Mouse (Mus musculus) frontal cortex, adult 2 months (tissue): Measurements from ENCODE around the gene Gm20388. TPM values are rescaled to one million over a fixed set of nuclear protein-coding genes. Genes with fewer than 3 reads are reported as not detected.

Experiments
- DNase-seq, 2 experiments: peaks; one replicate each; pipeline ENCODE4 v3.0.0; 2022; ENCODE audit warnings: low spot score in 1 of 2; ENCODE audit errors: extremely low spot score in 1 of 2
- polyA plus RNA-seq: library from polyadenylated mRNA; depleted of rRNA; stranded (reverse); fragments of >200 nt; gene quantifications from 2 replicates; pipeline ENCODE4 v1.2.3, GENCODE M21; 2012

Gm20388 gene
- polyA plus RNA-seq, 1 experiment: 22.2 TPM

DNA sequence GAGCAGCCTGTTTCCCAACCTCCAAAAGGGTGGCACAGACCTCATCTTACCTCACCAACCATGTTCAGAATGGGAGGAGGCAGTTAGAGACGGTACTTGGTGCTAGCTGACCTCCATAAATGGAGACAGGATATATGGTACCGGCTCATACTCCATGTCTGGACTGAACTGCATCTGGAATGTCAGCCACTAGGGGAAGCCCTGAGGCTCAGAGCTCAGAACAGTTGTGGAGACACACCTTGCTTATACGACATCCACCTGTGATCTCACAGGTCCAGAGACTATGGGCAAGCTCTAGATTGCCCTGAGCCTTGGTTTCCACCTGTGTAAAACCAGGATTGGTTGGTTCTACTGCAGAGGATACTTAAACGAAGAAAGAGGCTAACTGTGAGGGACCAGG, 2164.3 kb downstream of the Gm20388 start:
- DNase-seq: no peak

DNA sequence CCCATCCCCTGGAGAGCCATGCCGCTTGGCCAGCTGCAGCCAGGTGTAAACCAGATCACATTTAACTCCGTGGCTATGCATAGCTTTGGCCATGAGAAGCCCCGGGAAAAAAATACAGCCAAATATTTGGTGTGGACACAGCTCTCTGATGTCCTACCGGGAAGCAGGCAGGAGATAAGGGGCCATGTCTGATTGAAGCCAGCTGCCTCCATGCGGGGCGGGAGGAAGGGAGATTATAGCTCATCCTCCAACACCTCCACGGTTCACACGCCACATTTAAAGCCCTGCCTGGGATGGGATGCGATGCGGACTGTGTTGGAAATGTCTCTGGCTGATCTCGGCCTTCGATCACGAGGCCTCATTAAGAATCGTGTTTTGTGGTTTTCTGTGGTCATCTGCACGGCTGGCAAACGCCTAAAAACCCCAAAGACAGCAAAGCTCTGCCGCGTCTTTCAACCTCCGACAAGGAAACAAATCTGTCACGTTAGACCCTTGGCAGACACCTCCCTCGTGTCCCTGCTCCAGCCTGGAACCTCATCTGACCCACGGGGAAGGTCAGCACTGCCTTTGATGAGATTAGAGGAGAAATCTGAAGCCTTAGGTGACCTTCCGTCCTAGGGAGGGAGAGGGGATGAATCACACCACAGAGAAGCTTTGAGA, 2165.7 kb downstream of the Gm20388 start:
- DNase-seq: no peak

DNA sequence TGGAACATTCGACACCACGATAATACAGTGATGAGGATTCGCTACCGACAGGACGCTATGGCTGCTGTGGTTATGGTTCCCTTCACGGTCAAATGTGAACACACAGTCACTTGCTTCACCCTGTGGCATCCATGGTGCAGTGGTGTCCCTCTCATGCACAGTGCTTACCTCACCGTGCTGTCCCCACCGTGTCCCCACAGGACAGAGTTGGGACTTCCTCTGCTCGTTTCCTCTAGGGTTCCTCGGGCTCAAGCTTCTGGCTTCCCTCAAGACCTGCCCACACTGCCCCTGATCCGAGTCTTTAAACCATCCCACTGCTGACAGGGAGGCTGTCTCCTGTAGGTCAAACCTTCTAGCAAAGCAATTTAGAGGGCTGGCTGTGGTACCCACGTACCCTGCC, 2167.7 kb downstream of the Gm20388 start:
- DNase-seq: no peak

DNA sequence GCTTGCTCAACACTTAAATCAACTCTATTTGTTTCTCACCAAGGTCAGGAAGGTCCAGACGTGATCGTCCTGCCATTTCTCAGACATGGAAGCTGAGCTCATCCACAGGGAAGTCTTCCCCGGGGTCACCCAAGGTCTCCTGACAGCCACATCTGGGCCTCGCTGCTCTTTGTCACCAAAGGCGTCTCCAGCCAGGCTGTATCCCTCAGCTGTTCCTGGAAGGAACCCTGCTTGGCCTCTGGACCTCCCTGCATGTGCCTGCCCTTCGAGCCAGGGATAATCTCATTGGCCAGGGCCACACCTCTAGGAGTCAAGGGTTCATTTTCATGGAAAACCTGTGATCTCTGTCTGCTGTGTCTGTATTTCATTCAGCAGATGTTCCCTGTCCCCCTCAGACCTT, 2168.5 kb downstream of the Gm20388 start:
- no peak for DNase-seq

DNA sequence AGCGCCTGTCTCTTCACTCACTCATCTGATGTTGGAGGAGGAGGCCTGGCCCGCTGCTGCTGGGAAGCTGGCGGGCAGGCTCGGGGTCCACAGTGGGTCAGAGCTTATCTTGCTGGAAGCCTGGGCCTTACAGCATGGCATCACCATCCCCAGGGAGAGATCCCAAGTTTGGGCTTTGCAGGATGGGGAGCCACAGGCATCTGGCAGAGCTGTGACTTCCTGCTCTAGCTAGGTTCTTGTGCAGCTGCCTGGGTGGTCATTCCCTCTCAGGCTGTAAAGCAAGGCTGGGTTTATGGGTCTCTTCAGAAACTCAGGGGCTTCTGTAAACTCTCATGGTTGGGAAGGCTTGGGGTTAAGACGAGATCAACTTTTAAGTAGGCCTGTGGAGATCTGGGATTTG, 2169.7 kb downstream of the Gm20388 start:
- no peak for DNase-seq

DNA sequence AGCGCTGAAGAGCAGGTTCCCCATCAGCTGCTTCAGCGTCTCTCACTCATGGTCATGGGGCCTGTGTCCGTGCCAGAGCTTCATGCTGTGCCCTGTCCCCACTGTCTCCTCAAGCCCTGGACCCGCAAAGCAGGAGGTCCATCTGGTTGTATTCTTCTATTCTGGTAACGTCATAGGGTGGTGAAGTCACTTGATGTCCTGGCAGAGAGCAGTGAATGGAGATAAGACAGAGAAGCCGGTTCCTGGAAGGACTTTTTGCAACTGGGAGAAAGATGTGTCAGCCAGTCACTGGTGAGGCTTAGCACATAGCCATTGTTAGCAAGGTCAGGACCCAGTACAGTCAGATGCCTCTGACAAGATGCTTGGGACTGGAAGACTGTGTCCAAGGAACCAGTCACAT, 2172.8 kb downstream of the Gm20388 start:
- DNase-seq: no peak

DNA sequence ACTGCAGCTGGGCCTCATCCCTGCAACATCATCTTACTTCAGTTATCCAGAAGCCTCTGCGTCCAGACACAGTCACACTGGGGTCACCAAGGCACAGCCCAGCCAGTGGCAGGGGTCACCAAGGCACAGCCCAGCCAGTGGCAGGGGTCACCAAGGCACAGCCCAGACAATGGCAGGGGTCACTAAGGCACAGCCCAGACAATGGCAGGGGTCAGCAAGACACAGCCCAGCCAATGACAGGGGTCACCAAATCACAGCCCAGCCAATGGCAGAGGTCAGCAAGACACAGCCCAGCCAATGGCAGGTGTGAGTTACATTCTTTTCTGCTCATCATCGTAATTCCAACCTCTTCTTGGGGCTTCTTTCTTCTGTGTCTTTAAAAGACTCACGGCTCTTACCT, 2173.5 kb downstream of the Gm20388 start:
- no peak for DNase-seq

DNA sequence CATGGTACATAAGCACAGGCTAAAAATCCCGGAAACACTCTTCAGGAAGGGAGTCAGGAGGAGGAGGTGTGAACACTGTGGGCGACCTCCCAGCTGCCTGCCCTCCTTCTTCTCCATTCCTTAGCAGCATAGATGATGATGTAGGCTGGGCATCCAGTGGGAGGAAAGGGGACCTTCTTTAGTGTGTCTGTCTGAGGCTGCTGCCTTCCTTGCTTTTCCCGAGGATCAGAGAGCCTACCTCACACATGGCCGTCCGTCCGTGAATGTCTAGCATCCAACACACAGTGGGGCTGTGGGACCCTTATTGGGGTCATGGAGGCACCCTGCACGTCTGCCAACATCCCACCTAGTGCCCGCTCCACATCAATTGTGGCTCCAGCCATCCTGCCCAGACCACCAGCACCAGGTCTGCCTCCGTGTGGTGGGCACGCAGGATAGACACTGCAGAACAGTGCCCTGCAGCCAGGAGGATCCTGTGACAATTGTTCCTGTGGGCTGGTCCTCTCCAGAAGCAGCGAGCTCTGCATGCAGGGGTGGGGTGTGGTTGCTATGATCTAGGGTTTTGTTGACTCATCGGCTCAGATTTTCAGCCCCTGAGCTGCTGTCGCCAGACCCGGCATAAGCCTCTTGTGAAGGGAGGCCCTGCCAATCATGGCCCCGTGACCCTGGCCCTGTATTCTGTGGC, 2174.2 kb downstream of the Gm20388 start:
- peak; percentile 78 to 84 for DNase-seq

DNA sequence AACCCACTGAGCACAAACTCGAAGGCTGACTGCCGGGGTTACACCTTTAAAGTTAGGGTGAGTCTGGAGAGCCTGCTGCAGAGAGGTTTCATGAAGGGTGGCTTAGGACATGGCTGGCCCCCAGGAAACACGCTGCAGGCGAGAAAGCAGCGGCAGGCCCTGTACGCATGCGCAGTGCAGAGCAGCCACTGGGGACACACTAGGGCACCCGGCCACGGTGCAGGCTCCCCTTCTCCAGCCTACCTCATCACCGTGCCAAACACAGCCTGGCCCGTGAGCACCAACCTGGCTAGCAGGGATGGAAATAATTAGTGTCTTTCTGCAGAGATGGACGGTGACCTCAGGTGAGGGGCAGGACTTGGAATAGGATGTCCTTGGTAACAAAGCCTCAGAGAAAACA, 2175.4 kb downstream of the Gm20388 start:
- no peak for DNase-seq

DNA sequence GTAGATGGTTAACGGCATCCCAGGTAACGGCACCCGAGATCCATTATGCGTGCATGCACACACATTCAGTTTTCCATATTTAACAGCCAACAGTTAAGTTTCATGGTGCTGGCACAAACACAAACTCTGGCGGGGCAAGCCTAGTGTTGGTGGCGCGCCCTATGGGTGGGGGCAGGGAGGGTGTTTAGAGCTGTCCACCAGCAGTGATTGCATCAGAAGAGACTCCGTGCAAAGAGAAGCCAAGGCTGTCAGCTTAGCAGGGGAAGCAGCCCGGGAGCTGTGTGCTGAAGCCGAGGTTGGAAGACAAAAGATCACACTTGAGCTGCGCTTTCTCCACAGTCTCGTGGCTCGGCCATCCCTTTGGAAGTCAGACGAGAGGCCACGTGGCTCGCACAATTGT, 2178.0 kb downstream of the Gm20388 start:
- DNase-seq: no peak

DNA sequence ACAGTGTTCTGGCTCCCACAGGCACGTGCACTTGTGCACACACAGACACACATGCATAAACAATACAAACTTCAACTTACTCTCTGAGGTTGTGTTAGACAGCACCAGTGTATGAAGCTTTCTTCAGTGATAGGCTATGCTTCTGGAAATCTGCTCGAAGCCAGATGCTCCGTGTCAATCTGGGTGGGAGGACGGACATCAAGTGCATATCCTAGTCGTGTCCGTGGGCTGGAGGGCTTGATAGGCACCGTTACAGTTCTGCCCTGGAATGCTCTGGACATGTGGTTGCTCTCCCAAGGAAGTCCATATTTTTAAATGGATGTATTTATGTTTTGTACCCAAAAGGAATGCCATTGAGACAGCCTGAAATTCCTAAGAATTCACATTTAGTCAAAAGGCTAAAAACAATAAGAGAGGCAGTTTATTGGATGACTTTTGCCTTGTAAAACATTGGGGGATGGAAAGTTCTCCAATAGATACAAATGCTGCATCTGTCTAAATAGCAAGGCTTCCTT, 2178.6 kb downstream of the Gm20388 start:
- DNase-seq: peak in 1 of 2 experiments; percentile 22

DNA sequence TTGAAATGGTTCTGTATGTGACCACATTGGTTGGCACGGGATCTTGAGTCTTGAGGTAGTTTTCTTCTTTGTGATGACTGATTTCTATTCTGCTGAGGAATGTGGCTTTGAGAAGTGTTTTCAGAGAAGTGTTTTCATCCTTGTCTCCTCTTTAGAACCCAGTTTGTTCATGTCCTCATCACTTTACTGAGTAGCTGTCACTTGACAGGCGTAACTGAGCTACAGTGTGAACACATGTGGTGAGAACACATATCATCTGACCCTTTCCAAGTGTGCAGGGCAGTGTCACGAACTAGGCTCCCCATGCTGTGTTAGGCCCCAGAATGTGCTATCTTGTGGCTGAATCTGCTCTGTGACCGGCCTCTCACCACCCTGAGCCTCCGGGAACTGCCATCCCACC, 2181.8 kb downstream of the Gm20388 start:
- no peak for DNase-seq

DNA sequence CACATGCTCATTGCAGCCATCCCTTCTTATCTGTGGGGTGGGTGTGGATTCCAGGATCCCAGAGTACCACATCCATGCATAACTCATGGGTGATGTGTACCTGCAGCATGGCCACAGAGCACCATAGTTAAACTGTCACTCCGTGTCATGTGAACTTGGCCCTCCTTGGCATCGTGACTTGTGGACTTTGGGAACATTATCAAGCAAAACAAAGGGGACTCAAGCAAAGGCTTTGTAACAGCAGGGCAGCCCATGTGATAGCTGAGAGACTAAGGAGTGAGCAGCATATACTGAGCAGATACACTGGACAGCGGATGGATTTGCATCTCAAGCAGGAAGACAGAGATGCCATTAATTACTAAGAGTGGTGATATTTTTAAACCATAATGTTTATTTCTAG, 2188.1 kb downstream of the Gm20388 start:
- no peak for DNase-seq

DNA sequence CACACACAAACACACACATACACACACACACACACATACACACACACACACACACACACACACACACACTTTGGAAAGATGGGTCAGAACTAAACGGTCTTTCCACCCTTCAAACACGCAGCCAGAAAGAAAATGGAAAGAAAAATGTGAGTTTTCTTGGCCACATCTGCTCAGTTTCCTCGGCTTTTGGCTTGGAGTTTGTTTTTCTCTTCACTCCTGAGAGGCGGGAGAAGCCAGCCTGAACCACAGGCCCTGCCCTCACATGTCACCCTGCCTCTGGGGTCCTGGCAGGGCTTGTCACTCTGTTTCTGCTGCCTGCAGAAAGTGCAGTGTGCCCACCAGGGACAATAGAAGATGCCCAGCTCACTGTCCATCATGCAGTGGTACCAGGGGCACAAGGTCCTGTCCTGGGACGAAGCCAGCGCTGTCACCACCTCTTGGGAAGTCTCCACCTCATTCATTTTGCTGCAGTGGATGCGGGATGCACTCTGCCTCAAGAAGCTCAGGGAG, 2189.1 kb downstream of the Gm20388 start:
- DNase-seq: no peak

DNA sequence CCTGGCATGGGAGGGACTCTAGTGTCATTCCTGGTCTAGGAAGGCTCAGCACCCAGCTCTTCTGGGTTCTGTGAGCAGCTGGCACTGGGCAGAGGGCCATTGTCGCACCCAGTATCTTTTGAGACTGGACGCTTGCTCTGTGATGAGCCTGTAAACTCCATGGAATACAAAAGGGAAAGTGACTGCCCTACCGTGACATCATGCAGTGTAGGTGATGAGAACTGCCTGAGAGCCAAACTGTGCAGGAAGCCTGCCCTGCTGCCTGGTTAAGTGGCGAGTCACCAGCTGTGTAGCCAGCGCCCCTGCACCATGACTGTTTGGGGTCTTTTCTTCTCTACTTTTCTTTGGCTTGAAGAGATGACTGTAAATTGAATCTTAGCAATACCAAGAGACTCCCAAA, 2191.2 kb downstream of the Gm20388 start:
- DNase-seq: no peak

DNA sequence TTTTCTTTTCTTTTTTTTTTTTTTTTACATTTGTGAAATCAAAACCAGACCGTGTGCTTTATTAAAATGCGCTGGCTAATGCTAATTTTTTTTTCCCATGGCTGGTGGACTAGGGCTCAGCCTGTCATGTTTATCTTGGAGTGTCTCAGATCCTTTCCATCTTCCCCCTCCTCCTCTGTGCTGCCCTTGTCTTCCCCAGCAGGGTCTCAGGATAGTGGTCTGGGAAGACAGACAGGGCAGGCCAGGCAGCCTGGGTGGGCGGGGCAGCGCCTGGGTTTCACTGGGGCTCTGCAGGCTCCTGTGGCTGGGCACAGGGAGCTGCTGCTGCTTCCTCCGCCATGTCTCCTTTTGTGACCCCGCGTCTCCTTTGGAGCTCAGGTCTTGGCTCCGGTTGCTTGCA, 2191.6 kb downstream of the Gm20388 start:
- DNase-seq: no peak

DNA sequence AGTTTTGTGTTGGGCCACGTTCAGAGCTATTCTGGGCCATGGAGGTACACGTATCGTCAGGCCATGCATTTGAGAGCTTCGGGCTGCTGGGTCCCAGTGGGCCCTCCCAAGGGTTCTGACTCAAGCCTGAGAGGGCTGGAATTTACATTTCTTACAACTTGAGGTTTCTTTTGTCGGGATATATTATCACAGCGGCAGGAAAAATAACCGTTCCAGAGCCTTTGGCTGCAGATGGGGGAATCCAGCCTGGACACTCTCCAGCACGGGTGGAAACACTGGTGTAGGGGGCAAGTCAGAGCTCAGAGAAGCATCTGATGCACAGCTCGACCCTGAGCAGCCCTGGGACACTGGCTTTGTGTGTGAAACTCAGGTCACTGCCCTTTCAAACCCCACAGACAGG, 2192.6 kb downstream of the Gm20388 start:
- no peak for DNase-seq

DNA sequence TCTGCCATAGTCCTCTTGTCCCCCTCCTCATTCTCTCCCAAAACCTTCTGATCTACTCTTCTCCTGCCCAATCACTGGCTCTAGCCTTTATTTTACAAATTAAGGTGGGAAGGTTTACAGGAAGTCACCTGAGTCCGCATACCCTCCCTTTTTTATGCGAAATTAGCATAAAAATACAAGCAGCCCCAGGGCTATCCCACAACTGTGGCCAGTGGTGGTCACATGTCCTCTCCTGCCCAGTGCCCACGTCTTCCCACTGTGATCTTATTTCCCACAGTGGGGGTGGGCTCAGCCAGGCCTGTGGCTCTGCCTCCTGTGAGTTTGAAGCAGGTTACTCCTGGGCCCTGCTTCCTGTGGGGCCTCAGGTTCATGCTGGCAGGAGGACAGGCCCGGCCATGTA, 2194.0 kb downstream of the Gm20388 start:
- DNase-seq: no peak

DNA sequence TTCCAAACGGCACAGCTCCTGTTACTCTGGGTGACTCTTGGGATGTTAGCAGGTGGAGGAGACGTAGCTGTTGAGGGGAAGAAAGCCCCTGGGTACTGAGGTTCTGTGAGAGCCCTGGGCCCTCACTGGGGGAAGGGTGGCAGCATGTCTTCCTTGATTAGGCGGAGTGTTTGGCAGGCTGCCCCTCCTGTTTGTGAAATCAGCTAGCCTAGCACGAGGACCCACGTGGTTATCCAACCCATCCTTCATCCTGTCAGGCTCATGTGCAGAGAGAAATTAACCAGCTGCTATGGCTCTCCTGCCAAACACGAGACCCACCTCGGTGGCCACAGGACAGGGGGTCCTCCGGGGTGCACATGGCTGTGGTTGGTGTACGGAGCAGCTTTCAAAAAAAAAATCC, 2195.6 kb downstream of the Gm20388 start:
- DNase-seq: no peak

DNA sequence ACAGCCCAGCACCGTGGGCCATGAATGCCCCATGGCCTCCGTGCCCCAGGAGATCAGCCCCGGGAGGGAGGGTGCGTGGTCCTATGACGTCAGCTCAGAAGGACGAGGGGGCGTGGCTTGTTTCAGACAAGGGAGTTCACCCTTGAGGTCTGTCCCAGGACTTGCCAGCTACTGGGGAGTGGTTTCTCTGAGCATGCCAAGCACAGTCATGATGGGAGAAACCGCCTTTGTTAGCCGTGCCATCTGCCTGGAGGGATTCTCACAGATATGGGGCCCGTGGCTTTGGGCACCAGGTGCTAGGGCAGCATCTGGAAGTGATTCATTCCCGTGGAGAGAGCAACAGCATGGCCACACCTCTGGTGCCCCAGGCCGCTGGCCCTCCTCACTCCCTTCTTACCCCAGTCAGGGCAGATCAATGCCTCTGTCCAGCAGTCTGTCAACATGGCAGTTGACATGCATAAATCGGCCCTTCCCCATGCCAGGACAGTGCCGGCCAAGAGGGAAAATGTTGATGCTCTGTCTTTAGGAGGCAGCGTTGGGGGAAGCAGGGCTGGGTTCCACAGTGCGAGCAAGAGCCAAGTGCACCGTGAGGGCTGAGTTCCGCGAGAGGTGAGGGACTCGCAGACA, 2199.7 kb downstream of the Gm20388 start:
- no peak for DNase-seq

DNA sequence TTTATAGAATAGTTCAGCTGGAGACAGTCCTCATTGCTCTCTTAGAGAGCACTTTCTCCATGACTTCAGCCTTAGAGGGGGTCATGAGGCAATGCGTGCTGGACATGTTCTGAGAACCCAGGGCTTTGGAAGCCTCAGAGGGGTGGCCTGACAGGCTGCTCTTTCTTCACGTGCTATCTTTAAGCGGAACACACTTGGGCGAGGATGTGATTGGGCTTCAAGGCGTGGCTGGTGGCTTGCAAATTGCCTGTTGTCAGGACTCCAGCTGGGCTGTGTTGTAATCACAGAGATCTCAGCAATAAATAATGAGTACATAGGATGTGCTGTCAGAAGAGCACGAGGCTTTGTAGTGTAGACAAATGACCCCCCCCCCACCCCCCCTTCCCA, 2200.2 kb downstream of the Gm20388 start:
- no peak for DNase-seq

DNA sequence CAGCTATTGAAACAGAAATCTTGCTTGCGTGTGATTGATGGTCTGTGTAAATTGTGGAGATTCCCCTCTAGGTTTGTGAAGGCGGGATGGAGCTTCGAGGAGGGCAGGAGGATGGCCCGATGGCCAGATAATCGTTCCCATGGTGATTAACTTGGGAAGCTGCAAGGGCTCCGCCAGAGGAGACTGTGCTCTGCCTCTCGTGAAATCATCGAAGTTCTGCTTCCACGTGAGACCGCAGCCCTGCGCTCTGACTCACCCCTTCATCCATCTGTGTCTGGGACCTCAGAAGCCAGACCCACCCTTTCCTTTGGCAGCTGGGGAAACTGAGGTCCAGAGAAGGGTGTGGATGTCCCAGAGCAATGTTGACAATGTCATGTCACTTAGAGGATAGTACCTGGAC, 2201.1 kb downstream of the Gm20388 start:
- no peak for DNase-seq
